Mouse (Mus musculus): ENCODE data around the gene 5330417C22Rik. TPM values are rescaled to one million over a fixed set of nuclear protein-coding genes. Genes with fewer than 3 reads are reported as not detected.

The 5330417C22Rik gene
- polyA plus RNA-seq, 1 experiment from 2014 or later = 18.8 TPM

DNA sequence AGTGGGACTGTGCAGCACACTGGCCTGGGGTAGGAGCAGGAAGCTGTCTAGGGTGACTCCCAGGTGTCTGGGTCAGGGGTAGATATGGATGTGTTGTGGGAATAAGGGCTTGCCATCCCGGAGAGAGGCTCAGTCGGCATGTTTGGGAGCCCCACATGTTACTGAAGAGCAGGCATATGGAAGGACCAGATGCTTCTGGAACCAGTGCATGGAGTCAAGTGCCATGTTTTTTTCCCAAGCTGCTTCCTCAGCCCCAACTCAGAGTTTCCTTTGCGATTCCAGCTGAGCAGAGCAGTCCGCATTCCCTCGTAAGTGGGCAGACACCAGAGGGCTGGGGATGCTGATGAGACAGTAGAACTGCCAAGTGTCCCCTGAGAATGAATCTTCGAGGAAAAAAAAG, 113.3 kb downstream of the 5330417C22Rik start:
- Histone ChIP-seq H3K4me3 (replicated peaks; ENCODE audit: low read depth, low read length) (no peak overlapping the region), H3K9ac (replicated peaks; ENCODE audit: low read length) (no peak overlapping the region; the same call in 1 of the 2 replicates), H3K9me3 (ENCODE audit: control insufficient read depth, low read length) (no peaks in the 10 kb centered on the region), H3K4me2 (ENCODE audit: low read length) (no peak overlapping the region), H3K4me1 (ENCODE audit: control insufficient read depth, insufficient read depth, low read length) (peaks cover 22% of the 10 kb centered on the region), H3K36me3 (ENCODE audit: control insufficient read depth, insufficient read depth, low read length) (peaks cover 33% of the 10 kb centered on the region), H3K27me3 (ENCODE audit: control insufficient read depth, insufficient read depth, low read length) (no peaks in the 10 kb centered on the region), H3K27ac (replicated peaks; ENCODE audit: low read depth, low read length) (no peak overlapping the region; the same call in 1 of the 2 replicates)
- ATAC-seq (ENCODE audit: low FRiP score, low TSS enrichment) (no peak), DNase-seq (no peak)
- WGBS = 31% methylated on average over 6 of the region's 6 CpGs

GRCm38 (mm10) chr3:108415831-108416223, 120.5 kb downstream of the 5330417C22Rik start:
- H3K9me3 ChIP-seq (ENCODE audit: control insufficient read depth, low read length) = peaks cover 9% of the 10 kb centered on the region
- ATAC-seq (ENCODE audit: low FRiP score, low TSS enrichment) (peak; percentile 84), DNase-seq (peak; percentile 97)
- peak overlapping the region; percentile 92 for H3K4me2 ChIP-seq (ENCODE audit: low read length)
- H3K27me3 ChIP-seq (ENCODE audit: control insufficient read depth, insufficient read depth, low read length) = no peaks in the 10 kb centered on the region
- peak overlapping the region; percentile 88 for H3K4me3 ChIP-seq (replicated peaks; ENCODE audit: low read depth, low read length)
- peak overlapping the region; percentile 95 for H3K9ac ChIP-seq (replicated peaks; ENCODE audit: low read length)
- peaks cover 31% of the 10 kb centered on the region for H3K36me3 ChIP-seq (ENCODE audit: control insufficient read depth, insufficient read depth, low read length)
- H3K27ac ChIP-seq (replicated peaks; ENCODE audit: low read depth, low read length) = peak overlapping the region; percentile 92
- under 1% methylated on average over 45 of the region's 48 CpGs for WGBS
- H3K4me1 ChIP-seq (ENCODE audit: control insufficient read depth, insufficient read depth, low read length) = peaks cover 34% of the 10 kb centered on the region

- WGBS = 3% methylated on average over 61 of the region's 67 CpGs
- Histone ChIP-seq H3K27me3 (ENCODE audit: control insufficient read depth, insufficient read depth, low read length) (no peaks in the 10 kb centered on the region), H3K9ac (replicated peaks; ENCODE audit: low read length) (peak within 1 kb of the TSS; percentile 95), H3K27ac (replicated peaks; ENCODE audit: low read depth, low read length) (peak within 1 kb of the TSS; percentile 92), H3K4me1 (ENCODE audit: control insufficient read depth, insufficient read depth, low read length) (peaks cover 40% of the 10 kb centered on the region), H3K4me3 (replicated peaks; ENCODE audit: low read depth, low read length) (peak within 1 kb of the TSS; percentile 88), H3K4me2 (ENCODE audit: low read length) (peak within 1 kb of the TSS; percentile 92), H3K36me3 (ENCODE audit: control insufficient read depth, insufficient read depth, low read length) (peaks cover 31% of the 10 kb centered on the region), H3K9me3 (ENCODE audit: control insufficient read depth, low read length) (peaks cover 9% of the 10 kb centered on the region)
- peak; percentile 78 for DNase-seq
- ATAC-seq (ENCODE audit: low FRiP score, low TSS enrichment) = peak; percentile 22
These were observed 121.2 kb downstream of the 5330417C22Rik start, which contains the start of gene Celsr2 for GRCm38 (mm10) chr3:108414857-108415830. TSS of gene Celsr2 (minus strand) at chr3:108415552.

- ATAC-seq (ENCODE audit: low FRiP score, low TSS enrichment) (no peak), DNase-seq (no peak)
- Histone ChIP-seq H3K4me1 (ENCODE audit: control insufficient read depth, insufficient read depth, low read length) (peaks cover 49% of the 10 kb centered on the region), H3K4me3 (replicated peaks; ENCODE audit: low read depth, low read length) (peak overlapping the region; percentile 88), H3K9ac (replicated peaks; ENCODE audit: low read length) (no peak overlapping the region), H3K9me3 (ENCODE audit: control insufficient read depth, low read length) (peaks cover 9% of the 10 kb centered on the region), H3K27me3 (ENCODE audit: control insufficient read depth, insufficient read depth, low read length) (no peaks in the 10 kb centered on the region), H3K27ac (replicated peaks; ENCODE audit: low read depth, low read length) (no peak overlapping the region), H3K4me2 (ENCODE audit: low read length) (peak overlapping the region; percentile 92), H3K36me3 (ENCODE audit: control insufficient read depth, insufficient read depth, low read length) (peaks cover 33% of the 10 kb centered on the region)
- WGBS = 96% methylated on average over 35 of the region's 35 CpGs
These were observed 122.5 kb downstream of the 5330417C22Rik start for GRCm38 (mm10) chr3:108413634-108414360.

- H3K27ac ChIP-seq (replicated peaks; ENCODE audit: low read depth, low read length) = peak overlapping the region; percentile 97
- peak; percentile 68 for ATAC-seq (ENCODE audit: low FRiP score, low TSS enrichment)
- H3K27me3 ChIP-seq (ENCODE audit: control insufficient read depth, insufficient read depth, low read length) = no peaks in the 10 kb centered on the region
- peak overlapping the region; percentile 75 for H3K9ac ChIP-seq (replicated peaks; ENCODE audit: low read length)
- H3K4me2 ChIP-seq (ENCODE audit: low read length) = peak overlapping the region; percentile 78
- DNase-seq = peak; percentile 87
- WGBS = 9% methylated on average over 8 of the region's 8 CpGs
- H3K4me3 ChIP-seq (replicated peaks; ENCODE audit: low read depth, low read length) = peak overlapping the region; percentile 38
- peaks cover 44% of the 10 kb centered on the region for H3K36me3 ChIP-seq (ENCODE audit: control insufficient read depth, insufficient read depth, low read length)
- H3K4me1 ChIP-seq (ENCODE audit: control insufficient read depth, insufficient read depth, low read length) = peaks cover 49% of the 10 kb centered on the region
- peaks cover 9% of the 10 kb centered on the region for H3K9me3 ChIP-seq (ENCODE audit: control insufficient read depth, low read length)
These were observed 124.6 kb downstream of the 5330417C22Rik start for GRCm38 (mm10) chr3:108411754-108412121.

DNA sequence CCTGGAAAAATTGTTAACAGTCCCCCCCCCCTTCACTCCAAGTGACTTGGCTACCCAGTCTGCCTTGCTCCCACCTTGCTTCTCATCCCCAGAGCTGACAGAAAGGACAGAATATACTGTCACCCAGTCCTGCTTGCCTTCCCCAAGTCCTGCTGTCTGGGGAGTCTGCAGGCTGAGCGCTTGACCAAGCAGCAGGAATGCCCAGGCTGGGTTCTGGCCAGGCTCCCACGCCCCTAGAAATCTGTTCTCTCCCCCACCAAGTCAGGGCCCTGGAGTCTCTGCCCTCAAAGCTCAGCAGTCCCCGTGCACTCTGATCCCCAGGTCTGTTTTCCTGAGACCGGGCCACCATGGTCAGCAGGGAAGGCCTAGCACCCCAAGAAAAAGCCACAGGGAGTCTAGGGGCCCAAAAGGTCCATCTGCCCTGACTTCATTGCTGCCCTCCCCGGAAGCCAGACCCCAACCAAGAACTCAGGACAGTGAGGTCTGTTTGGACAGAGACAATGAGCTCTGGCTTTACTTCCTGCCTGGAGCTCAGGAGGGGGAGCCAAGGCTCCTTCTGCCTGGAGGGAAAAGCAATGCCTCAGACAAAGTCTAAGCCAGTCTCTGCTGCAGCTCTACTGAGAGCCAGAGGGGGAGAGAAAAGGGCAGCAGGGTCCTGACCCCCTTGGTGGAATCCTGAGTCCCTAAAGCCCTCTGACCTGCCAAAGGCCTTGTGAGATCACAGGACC, 125.1 kb downstream of the 5330417C22Rik start:
- no peak for DNase-seq
- H3K36me3 ChIP-seq (ENCODE audit: control insufficient read depth, insufficient read depth, low read length) = peaks cover 49% of the 10 kb centered on the region
- H3K4me1 ChIP-seq (ENCODE audit: control insufficient read depth, insufficient read depth, low read length) = peaks cover 51% of the 10 kb centered on the region
- ATAC-seq (ENCODE audit: low FRiP score, low TSS enrichment) = peak; percentile 0; the same call in 1 of the 2 replicates
- WGBS = 7% methylated on average over 5 of the region's 5 CpGs
- H3K27me3 ChIP-seq (ENCODE audit: control insufficient read depth, insufficient read depth, low read length) = no peaks in the 10 kb centered on the region
- H3K9ac ChIP-seq (replicated peaks; ENCODE audit: low read length) = peak overlapping the region; percentile 75
- H3K4me3 ChIP-seq (replicated peaks; ENCODE audit: low read depth, low read length) = peak overlapping the region; percentile 38
- H3K4me2 ChIP-seq (ENCODE audit: low read length) = peak overlapping the region; percentile 78
- H3K27ac ChIP-seq (replicated peaks; ENCODE audit: low read depth, low read length) = peak overlapping the region; percentile 97
- peaks cover 9% of the 10 kb centered on the region for H3K9me3 ChIP-seq (ENCODE audit: control insufficient read depth, low read length)

DNA sequence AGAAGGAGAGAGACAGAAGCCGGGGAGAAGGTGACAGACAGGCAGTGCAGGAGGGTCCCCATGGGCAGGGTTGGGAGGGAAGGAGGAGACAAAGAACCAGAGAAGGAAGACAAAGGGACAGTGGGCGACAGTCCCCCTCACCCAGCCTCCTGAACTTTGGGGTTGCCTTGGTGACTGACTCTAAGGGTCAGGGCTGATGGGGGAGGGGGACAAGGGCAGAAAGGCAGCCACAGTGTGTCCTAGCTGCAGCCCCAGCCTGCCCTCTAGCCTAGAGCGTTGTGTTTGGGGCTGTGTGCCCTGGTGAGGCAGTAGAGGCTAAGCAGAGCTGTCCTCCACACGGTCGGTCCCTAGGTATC, 126.0 kb downstream of the 5330417C22Rik start:
- peaks cover 9% of the 10 kb centered on the region for H3K9me3 ChIP-seq (ENCODE audit: control insufficient read depth, low read length)
- peaks cover 56% of the 10 kb centered on the region for H3K36me3 ChIP-seq (ENCODE audit: control insufficient read depth, insufficient read depth, low read length)
- ATAC-seq (ENCODE audit: low FRiP score, low TSS enrichment) (peak; percentile 29; the same call in 1 of the 2 replicates), DNase-seq (peak; percentile 65)
- H3K4me1 ChIP-seq (ENCODE audit: control insufficient read depth, insufficient read depth, low read length) = peaks cover 56% of the 10 kb centered on the region
- peak overlapping the region; percentile 78 for H3K4me2 ChIP-seq (ENCODE audit: low read length)
- peak overlapping the region; percentile 75 for H3K9ac ChIP-seq (replicated peaks; ENCODE audit: low read length)
- WGBS = 4% methylated on average over 5 of the region's 5 CpGs
- H3K4me3 ChIP-seq (replicated peaks; ENCODE audit: low read depth, low read length) = peak overlapping the region; percentile 38
- H3K27ac ChIP-seq (replicated peaks; ENCODE audit: low read depth, low read length) = peak overlapping the region; percentile 97
- H3K27me3 ChIP-seq (ENCODE audit: control insufficient read depth, insufficient read depth, low read length) = no peaks in the 10 kb centered on the region

All from midbrain, embryonic 14.5 days (tissue).